Mouse (Mus musculus) adrenal gland, postnatal 36 days (tissue): Measurements from ENCODE around the gene Rps8. TPM values are rescaled to one million over a fixed set of nuclear protein-coding genes. Genes with fewer than 3 reads are reported as not detected.
"Not testable (repeated sequence)": the region's sequence is repeated elsewhere in the genome, so short reads cannot be mapped to it uniquely, and the experiment has no call there.

Source experiments
- DNase-seq, 2 experiments: peaks; one replicate each; pipeline ENCODE4 v3.0.0; 2021; ENCODE audit warnings: mixed read lengths in 1 of 2
- long read RNA-seq, 2 experiments: library from polyadenylated mRNA; stranded (forward); transcript quantifications; one replicate each; pipeline ENCODE4 v2.0.0; 2021; ENCODE audit warnings: borderline sequencing depth in 2 of 2
- total RNA-seq, 2 experiments: library from RNA; stranded (reverse); gene quantifications; 2 replicates each; pipeline ENCODE4 v1.2.3; 2021

Rps8 gene
- total RNA-seq: 1,000 to 10,000 TPM; 1,017 to 1,149 TPM
- long read RNA-seq, experiment 1, transcript Rps8-203 (2 exons, 353 nt): minor isoform, 6 of 379 reads
- long read RNA-seq, experiment 1, transcript Rps8-201 (6 exons, 860 nt): major isoform, 306 of 379 reads
- long read RNA-seq, experiment 1, partial matches to known transcripts: 63 of 379 reads
- long read RNA-seq, experiment 1, other reads (novel, unspliced or antisense): 4 of 379 reads
- long read RNA-seq, experiment 2, transcript Rps8-201 (6 exons, 860 nt): major isoform, 186 of 207 reads
- long read RNA-seq, experiment 2, partial matches to known transcripts: 16 of 207 reads
- long read RNA-seq, experiment 2, other reads (novel, unspliced or antisense): 3 of 207 reads

- DNase-seq: peak; percentile 88 to 92
Observed at GRCm38 (mm10) chr4:117155792-117156355, at the start of gene Rps8. TSS of gene Rps8 (minus strand) at chr4:117156243.

GRCm38 (mm10) chr4:117202992-117203354, 46.9 kb upstream of the Rps8 start:
- DNase-seq: no peak

GRCm38 (mm10) chr4:117202046-117202991, 46.3 kb upstream of the Rps8 start:
- DNase-seq: peak; percentile 28 to 58

GRCm38 (mm10) chr4:117191804-117192203, 35.8 kb upstream of the Rps8 start:
- no peak for DNase-seq

- no peak for DNase-seq
Observed at GRCm38 (mm10) chr4:117190660-117191059, 34.6 kb upstream of the Rps8 start.

GRCm38 (mm10) chr4:117189856-117190543, 34.0 kb upstream of the Rps8 start:
- no peak for DNase-seq

GRCm38 (mm10) chr4:117189382-117189855, 33.4 kb upstream of the Rps8 start:
- peak; percentile 83 to 90 for DNase-seq

- DNase-seq: no peak
Observed at GRCm38 (mm10) chr4:117188969-117189368, 32.9 kb upstream of the Rps8 start.

GRCm38 (mm10) chr4:117182759-117183096, 26.7 kb upstream of the Rps8 start:
- not testable (repeated sequence) for DNase-seq

- peak; percentile 92 to 93 for DNase-seq
Observed at GRCm38 (mm10) chr4:117181863-117182758, 26.1 kb upstream of the Rps8 start, which contains the start of gene Kif2c. TSS of gene Kif2c (minus strand) at chr4:117182639.

GRCm38 (mm10) chr4:117169936-117170335, 13.9 kb upstream of the Rps8 start:
- no peak for DNase-seq

GRCm38 (mm10) chr4:117161183-117161582, 5.1 kb upstream of the Rps8 start:
- DNase-seq: no peak

- no peak for DNase-seq
Observed at GRCm38 (mm10) chr4:117159666-117160065, 3.6 kb upstream of the Rps8 start.

- no peak for DNase-seq
Observed at GRCm38 (mm10) chr4:117156372-117156771, 329 bp upstream of the Rps8 start.

GRCm38 (mm10) chr4:117155020-117155791, 837 bp downstream of the Rps8 start:
- peak in 1 of 2 experiments; percentile 35 for DNase-seq

- DNase-seq: no peak
Observed at GRCm38 (mm10) chr4:117152714-117153113, 3.3 kb downstream of the Rps8 start.

- no peak for DNase-seq
Observed at GRCm38 (mm10) chr4:117151416-117151815, 4.6 kb downstream of the Rps8 start.

GRCm38 (mm10) chr4:117150212-117150733, 5.8 kb downstream of the Rps8 start:
- no peak for DNase-seq

GRCm38 (mm10) chr4:117149291-117150211, 6.5 kb downstream of the Rps8 start:
- DNase-seq: no peak
